Mouse (Mus musculus): ENCODE results near the gene Cluh. TPM values are rescaled to one million over a fixed set of nuclear protein-coding genes. Genes with fewer than 3 reads are reported as not detected.

Cluh gene
- 27.1 and 34.1 TPM in 2 replicates for polyA plus RNA-seq (2012; rRNA removed)

GRCm38 (mm10) chr11:74649095-74649646 lies at the start of gene Cluh:
TSS of gene Cluh (plus strand) at chr11:74649495.
- peak; percentile 16; the same call in 1 of the 2 replicates for TF ChIP-seq POLR2A (IDR thresholded peaks at IDR 0.05; ENCODE audit: borderline replicate concordance, extremely low read depth, insufficient read depth, insufficient read length, poor library complexity, severe bottlenecking)
- no peak for TF ChIP-seq CTCF (IDR thresholded peaks at IDR 0.05; ENCODE audit: borderline replicate concordance, extremely low read depth, insufficient read depth, insufficient read length)
- peak; percentile 96 for DNase-seq (ENCODE audit: low read depth)

- no peak for TF ChIP-seq CTCF (IDR thresholded peaks at IDR 0.05; ENCODE audit: borderline replicate concordance, extremely low read depth, insufficient read depth, insufficient read length)
- TF ChIP-seq POLR2A (IDR thresholded peaks at IDR 0.05; ENCODE audit: borderline replicate concordance, extremely low read depth, insufficient read depth, insufficient read length, poor library complexity, severe bottlenecking), result no peak
- no peak for DNase-seq (ENCODE audit: low read depth)
Measured at GRCm38 (mm10) chr11:74602286-74602685, 47.0 kb upstream of the Cluh start.

- TF ChIP-seq CTCF (IDR thresholded peaks at IDR 0.05; ENCODE audit: borderline replicate concordance, extremely low read depth, insufficient read depth, insufficient read length), result no peak
- TF ChIP-seq POLR2A (IDR thresholded peaks at IDR 0.05; ENCODE audit: borderline replicate concordance, extremely low read depth, insufficient read depth, insufficient read length, poor library complexity, severe bottlenecking), result no peak
Measured at GRCm38 (mm10) chr11:74610068-74610467, 39.2 kb upstream of the Cluh start.

GRCm38 (mm10) chr11:74610545-74611176 lies 38.6 kb upstream of the Cluh start, which contains the start of gene Rap1gap2:
TSS of gene Rap1gap2 (minus strand) at chr11:74610915.
- TF ChIP-seq POLR2A (IDR thresholded peaks at IDR 0.05; ENCODE audit: borderline replicate concordance, extremely low read depth, insufficient read depth, insufficient read length, poor library complexity, severe bottlenecking), result no peak
- TF ChIP-seq CTCF (IDR thresholded peaks at IDR 0.05; ENCODE audit: borderline replicate concordance, extremely low read depth, insufficient read depth, insufficient read length), result no peak
- peak; percentile 31 for DNase-seq (ENCODE audit: low read depth)

More at GRCm38 (mm10) chr11:74610068-74610467, 39.2 kb upstream of the Cluh start:
- DNase-seq (ENCODE audit: low read depth), result no peak

- DNase-seq (ENCODE audit: low read depth), result no peak
- TF ChIP-seq CTCF (IDR thresholded peaks at IDR 0.05; ENCODE audit: borderline replicate concordance, extremely low read depth, insufficient read depth, insufficient read length), result no peak
- TF ChIP-seq POLR2A (IDR thresholded peaks at IDR 0.05; ENCODE audit: borderline replicate concordance, extremely low read depth, insufficient read depth, insufficient read length, poor library complexity, severe bottlenecking), result no peak
Measured at GRCm38 (mm10) chr11:74611437-74611836, 37.9 kb upstream of the Cluh start.

- no peak for DNase-seq (ENCODE audit: low read depth)
- no peak for TF ChIP-seq CTCF (IDR thresholded peaks at IDR 0.05; ENCODE audit: borderline replicate concordance, extremely low read depth, insufficient read depth, insufficient read length)
- no peak for TF ChIP-seq POLR2A (IDR thresholded peaks at IDR 0.05; ENCODE audit: borderline replicate concordance, extremely low read depth, insufficient read depth, insufficient read length, poor library complexity, severe bottlenecking)
Measured at GRCm38 (mm10) chr11:74613428-74613827, 35.9 kb upstream of the Cluh start.

- no peak for DNase-seq (ENCODE audit: low read depth)
- TF ChIP-seq POLR2A (IDR thresholded peaks at IDR 0.05; ENCODE audit: borderline replicate concordance, extremely low read depth, insufficient read depth, insufficient read length, poor library complexity, severe bottlenecking) (no peak), CTCF (IDR thresholded peaks at IDR 0.05; ENCODE audit: borderline replicate concordance, extremely low read depth, insufficient read depth, insufficient read length) (peak; percentile 6; the same call in 1 of the 2 replicates)
Measured at GRCm38 (mm10) chr11:74615571-74615970, 33.7 kb upstream of the Cluh start.

- TF ChIP-seq POLR2A (IDR thresholded peaks at IDR 0.05; ENCODE audit: borderline replicate concordance, extremely low read depth, insufficient read depth, insufficient read length, poor library complexity, severe bottlenecking) (no peak), CTCF (IDR thresholded peaks at IDR 0.05; ENCODE audit: borderline replicate concordance, extremely low read depth, insufficient read depth, insufficient read length) (no peak)
- DNase-seq (ENCODE audit: low read depth), result peak; percentile 75
Measured at GRCm38 (mm10) chr11:74619201-74619955, 29.9 kb upstream of the Cluh start, which contains the start of gene Ccdc92b. TSS of gene Ccdc92b (plus strand) at chr11:74619605.

- no peak for TF ChIP-seq CTCF (IDR thresholded peaks at IDR 0.05; ENCODE audit: borderline replicate concordance, extremely low read depth, insufficient read depth, insufficient read length)
- no peak for TF ChIP-seq POLR2A (IDR thresholded peaks at IDR 0.05; ENCODE audit: borderline replicate concordance, extremely low read depth, insufficient read depth, insufficient read length, poor library complexity, severe bottlenecking)
- no peak for DNase-seq (ENCODE audit: low read depth)
Measured at GRCm38 (mm10) chr11:74619956-74620300, 29.4 kb upstream of the Cluh start.

GRCm38 (mm10) chr11:74621974-74622669 lies 27.2 kb upstream of the Cluh start:
- no peak for DNase-seq (ENCODE audit: low read depth)
- TF ChIP-seq CTCF (IDR thresholded peaks at IDR 0.05; ENCODE audit: borderline replicate concordance, extremely low read depth, insufficient read depth, insufficient read length), result no peak
- TF ChIP-seq POLR2A (IDR thresholded peaks at IDR 0.05; ENCODE audit: borderline replicate concordance, extremely low read depth, insufficient read depth, insufficient read length, poor library complexity, severe bottlenecking), result no peak

- TF ChIP-seq CTCF (IDR thresholded peaks at IDR 0.05; ENCODE audit: borderline replicate concordance, extremely low read depth, insufficient read depth, insufficient read length) (no peak), POLR2A (IDR thresholded peaks at IDR 0.05; ENCODE audit: borderline replicate concordance, extremely low read depth, insufficient read depth, insufficient read length, poor library complexity, severe bottlenecking) (no peak)
- no peak for DNase-seq (ENCODE audit: low read depth)
Measured at GRCm38 (mm10) chr11:74623693-74624092, 25.6 kb upstream of the Cluh start.

Measured in brain, embryonic 14.5 days (tissue).